Comparison of ENCODE assay signal across 8 mouse cellular contexts in genomic region chr7:126428631-126429502, GRCm38 (mm10). TPM values are rescaled to one million over a fixed set of nuclear protein-coding genes. Genes with fewer than 3 reads are reported as not detected.
A peak's percentile ranks its signal among the peaks of the same experiment; 100 is the strongest.
DNase-seq lines count a peak whose midpoint lies in the region; ATAC-seq lines count a peak whose summit lies in the region.

Gene Rabep2 (plus strand): TSS chr7:126428759.

- H3K27ac ChIP-seq in heart, embryonic 13.5 days (replicated peaks) = peak within 1 kb of the TSS; percentile 91
- H3K27ac ChIP-seq in liver, embryonic 12.5 days = peak within 1 kb of the TSS; percentile 81
- H3K27ac ChIP-seq in stomach, embryonic 15.5 days = peak within 1 kb of the TSS; percentile 96

- under 1% methylated on average over 81 of the region's 82 CpGs for WGBS in heart, embryonic 13.5 days
- under 1% methylated on average over 81 of the region's 82 CpGs for WGBS in liver, embryonic 12.5 days (ENCODE audit: insufficient replicate concordance)
- WGBS in stomach, embryonic 15.5 days = under 1% methylated on average over 81 of the region's 82 CpGs

- peaks cover 18% of the 10 kb centered on the region for H3K4me1 ChIP-seq in heart, embryonic 13.5 days
- peaks cover 30% of the 10 kb centered on the region for H3K4me1 ChIP-seq in liver, embryonic 12.5 days
- peaks cover 13% of the 10 kb centered on the region for H3K4me1 ChIP-seq in stomach, embryonic 15.5 days

- peak; percentile 84 for ATAC-seq in erythroid progenitor cell, adult 5-6 weeks (replicated peaks; ENCODE audit: low FRiP score, poor library complexity, severe bottlenecking)
- peak; percentile 89 for ATAC-seq in heart, embryonic 13.5 days (ENCODE audit: extremely low read depth, insufficient number of reproducible peaks, low FRiP score, low TSS enrichment)
- ATAC-seq in liver, embryonic 12.5 days = peak; percentile 85
- ATAC-seq in stomach, embryonic 15.5 days (ENCODE audit: insufficient read depth, low FRiP score, low read depth) = peak; percentile 90

- DNase-seq in CD4-positive helper T cell, adult 2 months (ENCODE audit: low read depth, low spot score) = peak; percentile 86
- peak; percentile 77 for DNase-seq in brain, embryonic 18.5 days (ENCODE audit: low read depth, low spot score)
- peak; percentile 99 for DNase-seq in kidney, postnatal 10 days
- peak; percentile 93 to 95 for DNase-seq in natural killer cell, adult 2 months (ENCODE audit: low spot score in 2 of 2)

- H3K4me2 ChIP-seq in heart, embryonic 13.5 days = peak within 1 kb of the TSS; percentile 72
- H3K4me2 ChIP-seq in liver, embryonic 12.5 days = peak within 1 kb of the TSS; percentile 99
- H3K4me2 ChIP-seq in stomach, embryonic 15.5 days = peak within 1 kb of the TSS; percentile 81

- peak within 1 kb of the TSS; percentile 88 for H3K9ac ChIP-seq in heart, embryonic 13.5 days
- H3K9ac ChIP-seq in liver, embryonic 12.5 days = peak within 1 kb of the TSS; percentile 77
- H3K9ac ChIP-seq in stomach, embryonic 15.5 days = peak within 1 kb of the TSS; percentile 56

- H3K36me3 ChIP-seq in heart, embryonic 13.5 days = peaks cover 21% of the 10 kb centered on the region
- H3K36me3 ChIP-seq in liver, embryonic 12.5 days = peaks cover 11% of the 10 kb centered on the region; the same call in 1 of the 2 replicates
- peaks cover 5% of the 10 kb centered on the region; the same call in 1 of the 2 replicates for H3K36me3 ChIP-seq in stomach, embryonic 15.5 days

- H3K9me3 ChIP-seq in heart, embryonic 13.5 days = no peaks in the 10 kb centered on the region
- 0 out of 2 replicates have a peak, but pooled peaks cover 6% of the 10 kb centered on the region for H3K9me3 ChIP-seq in liver, embryonic 12.5 days (replicated peaks)
- no peaks in the 10 kb centered on the region; the same call in 1 of the 2 replicates for H3K9me3 ChIP-seq in stomach, embryonic 15.5 days

- H3K27me3 ChIP-seq in heart, embryonic 13.5 days (replicated peaks) = no peaks in the 10 kb centered on the region
- H3K27me3 ChIP-seq in liver, embryonic 12.5 days (replicated peaks) = no peaks in the 10 kb centered on the region
- H3K27me3 ChIP-seq in stomach, embryonic 15.5 days (replicated peaks) = no peaks in the 10 kb centered on the region

- peak within 1 kb of the TSS; percentile 75 for H3K4me3 ChIP-seq in heart, embryonic 13.5 days
- H3K4me3 ChIP-seq in liver, embryonic 12.5 days = peak within 1 kb of the TSS; percentile 76
- peak within 1 kb of the TSS; percentile 79 for H3K4me3 ChIP-seq in stomach, embryonic 15.5 days (replicated peaks)

RNA-seq across cellular contexts. Expression of gene Rabep2, which starts in this region (rescaled TPM):
- total RNA-seq in erythroid progenitor cell, adult 5-6 weeks (2015; ENCODE audit: low replicate concordance) = 4.3 and 8.0 TPM in 2 replicates
- 1.4 and 7.2 TPM in 2 replicates for total RNA-seq in erythroid progenitor cell, adult 5-6 weeks (2017; ENCODE audit: low replicate concordance)
- 19.1 and 19.4 TPM in 2 replicates for polyA plus RNA-seq in heart, embryonic 13.5 days (2015; fragmentation: Nextera tagmentation; extraction: Ambion mirVana)
- 9.6 and 10.2 TPM in 2 replicates for polyA plus RNA-seq in liver, embryonic 12.5 days (2016; fragmentation: Nextera tagmentation; extraction: Ambion mirVana)
- 27.4 and 27.9 TPM in 2 replicates for polyA plus RNA-seq in stomach, embryonic 15.5 days (2015; fragmentation: Nextera tagmentation; extraction: Ambion mirVana)

Comparison
In these comparisons a context has a peak if more than half of its experiments do, and no peak if none do; other contexts are left out.
1. Peak in every context shown above with its lines: DNase-seq, ATAC-seq, H3K4me3 ChIP-seq and H3K27ac ChIP-seq.